Mouse (Mus musculus) neural tube, embryonic 15.5 days (tissue): ENCODE measurements around the gene Notch3. TPM values are rescaled to one million over a fixed set of nuclear protein-coding genes. Genes with fewer than 3 reads are reported as not detected.

ENCODE experiments used
- ATAC-seq: fragments of 200-750 bp; cut with Nextera tagmentation; 2 replicates; pipeline ENCODE4 v1.8.0; 2017; ENCODE audit warnings: mild to moderate bottlenecking, moderate TSS enrichment, moderate library complexity; ENCODE audit not compliant: low FRiP score
- H3K27ac ChIP-seq: fragments of 300-500 bp; sonication (generic); replicated peaks from 2 replicates; pipeline ENCODE4 v1.5.1; 2015; ENCODE audit warnings: mild to moderate bottlenecking, inconsistent platforms
- H3K27me3 ChIP-seq: fragments of 300-500 bp; sonication (generic); replicated peaks from 2 replicates; pipeline ENCODE4 v1.6.1; 2015; ENCODE audit warnings: inconsistent platforms
- H3K36me3 ChIP-seq: fragments of 300-500 bp; sonication (generic); 2 replicates; pipeline ENCODE4 v1.6.1; 2015; ENCODE audit warnings: inconsistent platforms
- H3K4me1 ChIP-seq: fragments of 300-500 bp; sonication (generic); 2 replicates; pipeline ENCODE4 v1.6.1; 2015; ENCODE audit warnings: inconsistent platforms
- H3K4me2 ChIP-seq: fragments of 300-500 bp; sonication (generic); 2 replicates; pipeline ENCODE4 v1.6.1; 2015; ENCODE audit warnings: inconsistent platforms, mild to moderate bottlenecking, moderate library complexity
- H3K4me3 ChIP-seq: fragments of 300-500 bp; sonication (generic); replicated peaks from 2 replicates; pipeline ENCODE4 v1.5.1; 2015; ENCODE audit warnings: mild to moderate bottlenecking, inconsistent platforms
- H3K9ac ChIP-seq: fragments of 300-500 bp; sonication (generic); replicated peaks from 2 replicates; pipeline ENCODE4 v1.6.1; 2015; ENCODE audit warnings: mild to moderate bottlenecking, inconsistent platforms
- H3K9me3 ChIP-seq: fragments of 300-500 bp; sonication (generic); replicated peaks from 2 replicates; pipeline ENCODE4 v1.6.1; 2016; ENCODE audit warnings: inconsistent platforms
- WGBS: fragments of 180-500 bp; shearing (Covaris S2); methylation state at CpG from one replicate; pipeline ENCODE4 v1.1.7; 2015; ENCODE audit warnings: mixed read lengths; 5-methylcytosine and 5-hydroxymethylcytosine counted together
- polyA plus RNA-seq: library from polyadenylated mRNA; unstranded; fragments of >200 nt; fragmentation: Nextera tagmentation; extraction: Ambion mirVana; gene quantifications from 2 replicates; pipeline ENCODE4 v1.2.1, GENCODE M21; 2015

Gene Notch3
- polyA plus RNA-seq, 1 experiment from 2014 or later: 6.1 TPM

- H3K9ac ChIP-seq: no peak overlapping the region
- H3K27ac ChIP-seq: no peak overlapping the region
- peak; percentile 52; the same call in 1 of the 2 replicates for ATAC-seq
- H3K4me3 ChIP-seq: no peak overlapping the region
- no peak overlapping the region for H3K4me2 ChIP-seq
- H3K4me1 ChIP-seq: peaks cover 4% of the 10 kb centered on the region; the same call in 1 of the 2 replicates
- WGBS: 5% methylated on average over 2 of the region's 2 CpGs
- H3K36me3 ChIP-seq: no peaks in the 10 kb centered on the region
- no peaks in the 10 kb centered on the region for H3K9me3 ChIP-seq
- no peaks in the 10 kb centered on the region for H3K27me3 ChIP-seq
Measured at GRCm38 (mm10) chr17:32075164-32075563, 91.5 kb downstream of the Notch3 start.

- 0 out of 2 replicates have a peak, but pooled peaks have one; percentile 2 for ATAC-seq
- H3K27me3 ChIP-seq: no peaks in the 10 kb centered on the region
- no peak overlapping the region for H3K27ac ChIP-seq
- H3K4me3 ChIP-seq: no peak overlapping the region
- 52% methylated on average over 4 of the region's 4 CpGs for WGBS
- H3K9ac ChIP-seq: no peak overlapping the region
- H3K4me1 ChIP-seq: peaks cover 4% of the 10 kb centered on the region; the same call in 1 of the 2 replicates
- H3K36me3 ChIP-seq: no peaks in the 10 kb centered on the region
- H3K4me2 ChIP-seq: no peak overlapping the region
- H3K9me3 ChIP-seq: 0 out of 2 replicates have a peak, but pooled peaks cover 5% of the 10 kb centered on the region
Measured at GRCm38 (mm10) chr17:32074658-32075057, 92.0 kb downstream of the Notch3 start.

- 0 out of 2 replicates have a peak, but pooled peaks cover 5% of the 10 kb centered on the region for H3K9me3 ChIP-seq
- no peaks in the 10 kb centered on the region for H3K36me3 ChIP-seq
- no peak for ATAC-seq
- no peak overlapping the region for H3K4me3 ChIP-seq
- no peaks in the 10 kb centered on the region for H3K27me3 ChIP-seq
- no peak overlapping the region for H3K27ac ChIP-seq
- H3K9ac ChIP-seq: no peak overlapping the region
- peaks cover 4% of the 10 kb centered on the region; the same call in 1 of the 2 replicates for H3K4me1 ChIP-seq
- no peak overlapping the region for H3K4me2 ChIP-seq
- 0% methylated on average over 2 of the region's 2 CpGs for WGBS
Measured at GRCm38 (mm10) chr17:32073359-32073758, 93.3 kb downstream of the Notch3 start.

Other genes with a start within 250 kb of the Notch3 start
- gene Rrp1b, start 130.8 kb downstream of the Notch3 start, polyA plus RNA-seq: 36.9 and 42.0 TPM in 2 replicates
- 0.54 and 0.67 TPM in 2 replicates for gene Hsf2bp, start 130.5 kb downstream of the Notch3 start, polyA plus RNA-seq
- 0.24 and 0.60 TPM in 2 replicates for gene Ephx3, start 22.7 kb upstream of the Notch3 start, polyA plus RNA-seq
- gene Brd4, start 117.9 kb upstream of the Notch3 start, polyA plus RNA-seq: 73.9 and 84.4 TPM in 2 replicates
- 100 and 101 TPM in 2 replicates for gene Akap8, start 154.4 kb upstream of the Notch3 start, polyA plus RNA-seq
- 146 and 170 TPM in 2 replicates for gene Akap8l, start 183.8 kb upstream of the Notch3 start, polyA plus RNA-seq
- 34.0 and 34.3 TPM in 2 replicates for gene Wiz, start 222.6 kb upstream of the Notch3 start, polyA plus RNA-seq
- gene Rasal3, start 236.7 kb upstream of the Notch3 start, polyA plus RNA-seq: 0.55 and 11.3 TPM in 2 replicates